Mouse (Mus musculus) kidney, adult 2 months (tissue): Measurements from ENCODE around the gene Hdhd5.

Experiments used
- CTCF ChIP-seq: fragments of 200-500 bp; conservative IDR thresholded peaks from 2 replicates; pipeline ENCODE4 v1.5.1; 2011; ENCODE audit warnings: low read depth, mild to moderate bottlenecking, control low read depth, low read length, moderate library complexity, mixed read lengths; ENCODE audit not compliant: insufficient read depth, insufficient read length
- POLR2A ChIP-seq: fragments of 200-500 bp; IDR thresholded peaks from one replicate; pipeline ENCODE4 v1.6.1; 2011; ENCODE audit warnings: low read depth, low read length, control low read depth

GRCm38 (mm10) chr6:120468259-120468658 is 62.9 kb downstream of the Hdhd5 start:
- TF ChIP-seq POLR2A = no peak
- no peak for TF ChIP-seq CTCF
